Mouse (Mus musculus): Measurements from ENCODE around the gene Tctn1. TPM values are rescaled to one million over a fixed set of nuclear protein-coding genes. Genes with fewer than 3 reads are reported as not detected.

The Tctn1 gene
- polyA plus RNA-seq, 1 experiment from 2014 or later = 5.9 TPM

DNA sequence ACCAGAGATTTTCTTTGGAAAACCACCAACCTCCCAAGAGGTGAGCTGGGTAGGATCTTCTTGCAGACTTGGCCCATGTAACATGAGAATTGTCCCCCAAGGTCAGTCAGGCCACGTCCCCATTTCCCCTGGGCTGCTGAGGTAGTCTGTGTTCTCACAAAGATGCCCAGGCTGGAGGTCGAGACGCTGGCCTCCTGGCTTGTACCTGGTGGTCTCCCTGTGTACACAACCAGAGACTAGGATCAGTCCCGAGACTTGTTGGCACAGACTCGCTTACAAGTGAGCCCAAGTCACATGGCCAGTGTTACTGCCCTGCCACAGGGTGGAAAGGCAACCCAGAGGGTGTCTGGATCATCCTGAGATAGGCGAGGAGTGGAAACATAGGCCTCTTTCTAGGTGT, 62.4 kb downstream of the Tctn1 start:
- H3K27ac ChIP-seq (replicated peaks) = no peak overlapping the region
- DNase-seq (ENCODE audit: low spot score) = no peak
- peaks cover 14% of the 10 kb centered on the region; the same call in 1 of the 2 replicates for H3K9me3 ChIP-seq (replicated peaks)
- no peaks in the 10 kb centered on the region for H3K36me3 ChIP-seq
- no peak overlapping the region for H3K4me3 ChIP-seq
- 92% methylated on average over 6 of the region's 6 CpGs for WGBS
- no peaks in the 10 kb centered on the region for H3K27me3 ChIP-seq (ENCODE audit: low read depth, poor library complexity, severe bottlenecking)
- no peaks in the 10 kb centered on the region for H3K4me1 ChIP-seq

DNA sequence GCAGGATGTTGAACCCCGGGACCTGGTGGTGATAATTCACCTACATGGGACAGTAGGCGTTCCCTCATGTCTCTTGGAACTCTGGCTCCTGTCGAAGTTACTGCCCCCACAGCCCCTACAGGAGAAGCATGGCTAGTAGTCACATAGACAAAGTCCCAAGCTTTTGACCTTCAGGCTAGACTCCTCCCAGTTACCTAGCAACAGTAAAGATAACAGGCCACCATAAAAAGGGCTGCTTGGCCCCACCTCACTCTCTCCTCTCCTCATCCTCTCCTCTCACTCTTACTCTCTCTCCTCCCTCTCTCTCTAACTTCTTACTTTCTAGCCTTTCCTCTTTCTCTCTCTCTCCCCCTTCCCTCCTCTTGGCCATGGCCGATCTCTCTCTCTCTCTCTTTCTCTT, 63.4 kb downstream of the Tctn1 start:
- 87% methylated on average over 4 of the region's 4 CpGs for WGBS
- DNase-seq (ENCODE audit: low spot score) = no peak
- Histone ChIP-seq H3K27me3 (ENCODE audit: low read depth, poor library complexity, severe bottlenecking) (no peaks in the 10 kb centered on the region), H3K27ac (replicated peaks) (no peak overlapping the region), H3K9me3 (replicated peaks) (peaks cover 14% of the 10 kb centered on the region; the same call in 1 of the 2 replicates), H3K36me3 (no peaks in the 10 kb centered on the region), H3K4me3 (no peak overlapping the region), H3K4me1 (no peaks in the 10 kb centered on the region)

DNA sequence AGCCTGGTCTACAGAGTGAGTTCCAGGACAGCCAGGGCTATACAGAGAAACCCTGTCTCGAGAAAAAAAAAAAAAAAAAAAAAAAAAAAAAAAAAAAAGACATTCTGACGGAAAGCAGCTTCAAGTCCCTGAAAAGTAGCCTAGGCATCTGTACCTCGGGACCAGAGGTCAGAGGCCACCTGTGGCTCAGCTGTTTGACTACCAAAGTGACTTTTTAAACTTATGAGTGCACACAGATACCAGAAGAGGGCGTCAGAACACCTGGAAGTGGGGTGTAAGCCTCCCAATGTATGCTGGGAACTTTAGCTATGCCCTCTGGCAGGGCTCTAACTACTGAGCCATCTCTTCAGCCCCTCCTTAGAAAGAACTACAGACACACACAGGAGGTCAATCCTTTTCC, 71.9 kb downstream of the Tctn1 start:
- H3K27me3 ChIP-seq (ENCODE audit: low read depth, poor library complexity, severe bottlenecking) = no peaks in the 10 kb centered on the region
- H3K4me3 ChIP-seq = no peak overlapping the region
- no peak overlapping the region for H3K27ac ChIP-seq (replicated peaks)
- WGBS = 55% methylated on average over 3 of the region's 4 CpGs
- DNase-seq (ENCODE audit: low spot score) = no peak
- no peaks in the 10 kb centered on the region for H3K36me3 ChIP-seq
- H3K9me3 ChIP-seq (replicated peaks) = no peaks in the 10 kb centered on the region
- no peaks in the 10 kb centered on the region; the same call in 1 of the 2 replicates for H3K4me1 ChIP-seq

DNA sequence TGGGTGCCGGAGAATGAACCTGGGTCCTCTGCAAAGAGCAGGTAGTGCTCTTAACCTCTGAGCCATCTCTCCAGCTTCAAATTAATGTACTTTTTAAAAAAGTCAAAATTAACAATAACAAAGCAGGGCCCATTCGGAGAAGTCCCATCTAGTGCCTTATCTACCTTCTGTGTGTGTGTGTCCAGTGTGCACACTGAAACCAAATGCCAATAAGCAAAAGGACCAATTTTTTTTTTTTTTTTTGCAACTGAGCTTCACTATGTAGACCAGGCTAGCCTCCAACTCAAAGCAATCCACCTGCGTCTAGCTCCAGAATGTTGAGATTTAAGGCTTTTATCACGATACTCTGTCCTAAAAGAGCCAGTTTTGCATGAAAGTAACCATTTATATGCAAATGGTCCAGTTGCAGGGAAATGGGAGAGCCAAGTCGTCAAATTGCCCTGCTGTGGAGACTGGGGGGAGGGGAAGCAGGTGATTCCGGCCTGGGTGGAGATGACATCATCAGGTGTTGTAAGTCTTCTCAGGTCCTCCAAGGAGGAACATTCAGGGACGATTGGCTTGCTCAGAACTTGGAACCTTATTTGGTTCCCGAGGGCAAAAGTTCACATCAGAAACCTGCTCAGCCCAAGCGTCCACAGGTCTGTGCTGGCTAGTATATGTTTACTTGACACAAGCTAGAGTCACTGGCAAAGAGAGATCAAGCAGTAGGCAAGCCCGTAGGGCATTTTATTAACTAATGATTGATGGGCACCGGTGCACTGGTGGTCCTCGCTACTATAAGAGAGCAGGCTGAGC, 72.8 kb downstream of the Tctn1 start:
- Histone ChIP-seq H3K4me3 (no peak overlapping the region), H3K27ac (replicated peaks) (no peak overlapping the region), H3K4me1 (no peaks in the 10 kb centered on the region; the same call in 1 of the 2 replicates), H3K27me3 (ENCODE audit: low read depth, poor library complexity, severe bottlenecking) (no peaks in the 10 kb centered on the region), H3K9me3 (replicated peaks) (no peaks in the 10 kb centered on the region), H3K36me3 (no peaks in the 10 kb centered on the region)
- WGBS = 80% methylated on average over 12 of the region's 12 CpGs
- no peak for DNase-seq (ENCODE audit: low spot score)

DNA sequence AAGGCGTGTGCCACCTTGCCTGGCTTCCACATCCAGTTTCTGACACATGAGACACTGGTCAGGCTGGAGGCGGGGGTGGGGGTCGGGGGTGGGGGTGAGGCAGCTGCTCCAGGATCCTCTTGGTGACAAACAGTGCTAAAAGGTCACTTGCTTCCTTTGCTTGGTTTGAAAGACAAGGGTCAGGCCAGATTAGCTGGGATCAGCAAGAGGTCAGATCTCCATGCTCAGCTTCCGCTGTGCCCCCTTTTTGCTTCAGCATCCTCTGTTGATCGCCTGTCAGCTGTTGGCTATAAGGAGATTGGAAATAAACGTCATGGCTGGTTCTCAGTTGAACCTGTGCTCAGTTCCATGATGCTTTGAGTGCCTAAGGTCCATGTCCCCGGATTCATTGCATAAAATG, 73.8 kb downstream of the Tctn1 start:
- 46% methylated on average over 7 of the region's 7 CpGs for WGBS

DNA sequence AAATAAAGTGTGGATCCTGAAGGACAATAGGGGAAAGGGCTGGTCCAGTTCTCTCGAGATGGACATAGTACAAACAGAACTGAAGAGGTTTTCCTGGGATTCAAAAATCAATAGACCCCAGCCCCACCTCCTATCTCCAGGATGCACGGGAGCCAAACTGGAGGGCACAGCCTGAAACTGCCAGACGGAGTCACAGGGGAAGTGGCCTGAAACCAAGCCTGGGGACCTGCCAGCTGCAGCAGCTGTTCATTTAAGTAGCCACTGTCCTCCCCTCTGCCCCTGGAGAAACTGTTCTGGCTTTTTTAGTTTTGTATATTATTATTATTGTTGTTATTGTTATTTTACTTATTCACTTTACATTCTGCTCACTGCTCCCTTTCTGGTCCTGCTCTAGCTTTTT, 75.1 kb downstream of the Tctn1 start:
- no peak for DNase-seq (ENCODE audit: low spot score)
- Histone ChIP-seq H3K4me1 (no peaks in the 10 kb centered on the region; the same call in 1 of the 2 replicates), H3K27me3 (ENCODE audit: low read depth, poor library complexity, severe bottlenecking) (no peaks in the 10 kb centered on the region), H3K4me3 (no peak overlapping the region), H3K27ac (replicated peaks) (no peak overlapping the region), H3K36me3 (0 out of 2 replicates have a peak, but pooled peaks cover 5% of the 10 kb centered on the region), H3K9me3 (replicated peaks) (peaks cover 11% of the 10 kb centered on the region)
- WGBS = 70% methylated on average over 3 of the region's 3 CpGs

More for the DNA sequence above, 73.8 kb downstream of the Tctn1 start:
- H3K36me3 ChIP-seq = no peaks in the 10 kb centered on the region
- peaks cover under 1% of the 10 kb centered on the region; the same call in 1 of the 2 replicates for H3K9me3 ChIP-seq (replicated peaks)
- no peaks in the 10 kb centered on the region for H3K27me3 ChIP-seq (ENCODE audit: low read depth, poor library complexity, severe bottlenecking)
- H3K4me3 ChIP-seq = no peak overlapping the region
- DNase-seq (ENCODE audit: low spot score) = peak; percentile 33
- H3K4me1 ChIP-seq = no peaks in the 10 kb centered on the region; the same call in 1 of the 2 replicates
- H3K27ac ChIP-seq (replicated peaks) = no peak overlapping the region

Other genes starting within 250 kb of the Tctn1 start
- 6.4 and 10.2 TPM in 2 replicates for gene Cux2, start 214.4 kb downstream of the Tctn1 start, polyA plus RNA-seq (2016; fragmentation: Nextera tagmentation; extraction: Ambion mirVana)
- 0.43 and 0.59 TPM in 2 replicates for gene Myl2, start 163.5 kb downstream of the Tctn1 start, polyA plus RNA-seq (2016; fragmentation: Nextera tagmentation; extraction: Ambion mirVana)
- not detected in 2 replicates for gene Ccdc63, start 123.6 kb downstream of the Tctn1 start, polyA plus RNA-seq (2016; fragmentation: Nextera tagmentation; extraction: Ambion mirVana)
- 320 and 339 TPM in 2 replicates for gene Ppp1cc, start 106.2 kb downstream of the Tctn1 start, polyA plus RNA-seq (2016; fragmentation: Nextera tagmentation; extraction: Ambion mirVana)
- 17.7 TPM in 2 replicates for gene Hvcn1, start 57.7 kb downstream of the Tctn1 start, polyA plus RNA-seq (2016; fragmentation: Nextera tagmentation; extraction: Ambion mirVana)
- 7.3 and 7.7 TPM in 2 replicates for gene Pptc7, start 19.9 kb upstream of the Tctn1 start, polyA plus RNA-seq (2016; fragmentation: Nextera tagmentation; extraction: Ambion mirVana)
- 9.5 and 11.5 TPM in 2 replicates for gene Rad9b, start 89.8 kb upstream of the Tctn1 start, polyA plus RNA-seq (2016; fragmentation: Nextera tagmentation; extraction: Ambion mirVana)
- gene Vps29, start 89.9 kb upstream of the Tctn1 start, polyA plus RNA-seq (2016; fragmentation: Nextera tagmentation; extraction: Ambion mirVana) = 218 and 220 TPM in 2 replicates
- gene Gpn3, start 107.4 kb upstream of the Tctn1 start, polyA plus RNA-seq (2016; fragmentation: Nextera tagmentation; extraction: Ambion mirVana) = 76.9 and 82.9 TPM in 2 replicates
- gene Fam216a, start 107.9 kb upstream of the Tctn1 start, polyA plus RNA-seq (2016; fragmentation: Nextera tagmentation; extraction: Ambion mirVana) = 85.5 and 98.8 TPM in 2 replicates
- 88.6 and 103 TPM in 2 replicates for gene Arpc3, start 127.4 kb upstream of the Tctn1 start, polyA plus RNA-seq (2016; fragmentation: Nextera tagmentation; extraction: Ambion mirVana)
- gene Anapc7, start 157.2 kb upstream of the Tctn1 start, polyA plus RNA-seq (2016; fragmentation: Nextera tagmentation; extraction: Ambion mirVana) = 53.9 and 57.7 TPM in 2 replicates
- 37.0 and 37.7 TPM in 2 replicates for gene Atp2a2, start 237.8 kb upstream of the Tctn1 start, polyA plus RNA-seq (2016; fragmentation: Nextera tagmentation; extraction: Ambion mirVana)